Mouse (Mus musculus) stomach, embryonic 15.5 days (tissue): ENCODE data around the gene Obscn. TPM values are rescaled to one million over a fixed set of nuclear protein-coding genes. Genes with fewer than 3 reads are reported as not detected.

ENCODE experiments used
- ATAC-seq: fragments of 200-750 bp; cut with Nextera tagmentation; 2 replicates; pipeline ENCODE4 v1.8.0; 2017; ENCODE audit warnings: low read depth, moderate number of reproducible peaks, moderate TSS enrichment; ENCODE audit not compliant: insufficient read depth, low FRiP score
- H3K27ac ChIP-seq: fragments of 300-500 bp; sonication (generic); 2 replicates; pipeline ENCODE4 v1.5.1; 2015; ENCODE audit warnings: mild to moderate bottlenecking, inconsistent platforms
- H3K27me3 ChIP-seq: fragments of 300-500 bp; sonication (generic); replicated peaks from 2 replicates; pipeline ENCODE4 v1.6.1; 2015; ENCODE audit warnings: inconsistent platforms
- H3K36me3 ChIP-seq: fragments of 300-500 bp; sonication (generic); 2 replicates; pipeline ENCODE4 v1.6.1; 2015; ENCODE audit warnings: inconsistent platforms
- H3K4me1 ChIP-seq: fragments of 300-500 bp; sonication (generic); 2 replicates; pipeline ENCODE4 v1.6.1; 2015; ENCODE audit warnings: inconsistent platforms
- H3K4me2 ChIP-seq: fragments of 300-500 bp; sonication (generic); 2 replicates; pipeline ENCODE4 v1.6.1; 2015; ENCODE audit warnings: mild to moderate bottlenecking, inconsistent platforms
- H3K4me3 ChIP-seq: fragments of 300-500 bp; sonication (generic); replicated peaks from 2 replicates; pipeline ENCODE4 v1.5.1; 2015; ENCODE audit warnings: inconsistent platforms
- H3K9ac ChIP-seq: fragments of 300-500 bp; sonication (generic); 2 replicates; pipeline ENCODE4 v1.6.1; 2015; ENCODE audit warnings: inconsistent platforms
- H3K9me3 ChIP-seq: fragments of 300-500 bp; sonication (generic); 2 replicates; pipeline ENCODE4 v1.6.1; 2016; ENCODE audit warnings: inconsistent platforms
- whole genome bisulfite sequencing: fragments of 180-500 bp; shearing (Covaris S2); methylation state at CpG from one replicate; pipeline ENCODE4 v1.1.7; 2015; 5-methylcytosine and 5-hydroxymethylcytosine counted together
- polyA plus RNA-seq: library from polyadenylated mRNA; unstranded; fragments of >200 nt; fragmentation: Nextera tagmentation; extraction: Ambion mirVana; gene quantifications from 2 replicates; pipeline ENCODE4 v1.2.1, GENCODE M21; 2015

Obscn gene
- polyA plus RNA-seq, 1 experiment from 2014 or later = 0.80 TPM

DNA sequence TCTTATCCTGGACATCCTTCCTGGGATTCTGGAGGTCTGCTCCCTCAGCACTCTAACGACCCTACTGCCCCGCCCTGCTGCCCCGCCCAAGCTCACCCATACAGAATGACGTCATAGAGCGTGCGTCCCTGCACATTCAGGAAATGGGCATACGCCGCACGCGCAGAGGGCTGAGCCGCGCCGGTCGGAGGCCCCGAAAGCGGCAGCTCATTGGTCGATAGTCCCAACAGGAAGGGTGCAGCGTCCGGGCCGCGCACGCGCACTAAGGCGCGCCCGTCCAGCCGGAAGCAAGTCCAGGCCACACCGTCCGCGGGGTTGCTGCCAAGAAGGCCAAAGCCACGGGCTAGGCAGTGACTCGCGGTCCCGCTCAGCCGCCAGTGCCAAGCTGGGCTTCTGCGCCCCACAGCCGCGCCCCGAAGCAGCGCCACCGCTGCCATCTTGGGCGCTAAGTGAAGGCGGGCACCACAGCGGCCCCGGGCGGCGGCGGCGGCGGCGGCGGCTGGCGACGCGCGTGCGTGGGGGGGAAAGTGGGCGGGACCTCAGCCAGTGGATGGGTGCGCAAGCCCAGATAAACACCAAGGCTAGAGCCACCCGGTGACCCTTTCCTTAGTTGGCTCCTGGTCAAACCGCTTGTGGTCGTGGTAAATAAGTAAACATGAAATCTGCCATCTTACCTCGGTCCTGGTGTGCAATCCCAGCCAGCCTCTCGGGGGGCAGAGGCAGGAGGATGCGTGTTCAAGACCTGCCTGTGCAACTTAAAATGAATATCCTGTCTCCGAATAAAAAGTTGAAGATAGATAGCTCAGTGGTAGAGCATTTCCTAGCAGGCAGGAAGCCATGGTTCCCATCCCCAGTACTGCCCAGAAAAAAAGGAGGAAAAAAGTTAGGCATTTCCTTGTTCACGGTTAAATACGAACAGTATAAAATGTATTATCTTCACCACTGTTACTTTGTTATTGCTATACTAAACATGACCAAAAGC lies 27.3 kb upstream of the Obscn start, which contains the start of gene Iba57:
TSS of gene Iba57 (minus strand) at position 485 of the 982 bp plus-strand sequence.
- ATAC-seq = peak; percentile 98

DNA sequence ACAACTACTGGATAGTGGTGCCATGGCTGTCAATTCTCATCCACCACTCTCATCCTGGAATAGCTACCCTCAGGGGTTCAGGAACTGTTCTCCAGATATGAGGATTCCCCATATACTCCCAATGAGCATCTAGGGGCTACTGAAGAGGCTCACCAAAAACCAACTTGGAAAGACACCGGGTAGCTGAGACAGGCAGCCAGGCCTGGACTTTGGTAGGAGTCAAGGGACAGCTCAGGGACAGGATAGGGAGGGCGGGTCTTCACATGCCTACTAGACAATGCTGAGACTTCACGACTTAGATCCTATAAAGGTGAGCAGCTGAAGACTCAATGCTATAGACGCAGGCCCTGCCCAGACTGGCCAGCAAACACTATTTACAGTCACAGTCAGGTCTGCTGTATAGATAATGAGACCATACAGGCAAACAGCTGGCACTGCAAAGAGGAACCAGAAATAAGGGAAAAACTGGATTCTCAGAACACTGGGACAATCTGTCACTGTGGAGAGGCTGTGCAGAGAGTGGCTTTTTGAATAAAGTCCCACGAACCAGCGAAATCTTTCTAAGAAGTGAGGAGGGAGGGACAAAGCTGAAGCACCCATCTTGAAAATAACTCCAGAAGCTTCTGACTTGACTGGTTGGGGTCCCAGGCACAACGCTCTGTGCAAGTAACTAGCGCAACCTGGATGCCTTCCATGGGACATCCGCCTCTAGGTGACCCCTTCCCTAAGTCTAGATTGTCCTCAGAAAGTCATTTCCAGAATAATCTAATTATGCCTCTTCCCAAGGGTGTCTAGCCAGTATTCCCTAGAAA lies 26.4 kb upstream of the Obscn start:
- 59% methylated on average over 9 of the region's 9 CpGs for WGBS
- Histone ChIP-seq H3K9me3 (no peaks in the 10 kb centered on the region), H3K27me3 (no peaks in the 10 kb centered on the region), H3K9ac (peak overlapping the region; percentile 26; the same call in 1 of the 2 replicates), H3K4me1 (peaks cover 11% of the 10 kb centered on the region; the same call in 1 of the 2 replicates), H3K4me3 (peak overlapping the region; percentile 84), H3K36me3 (0 out of 2 replicates have a peak, but pooled peaks cover 7% of the 10 kb centered on the region), H3K4me2 (peak overlapping the region; percentile 65), H3K27ac (peak overlapping the region; percentile 68)
- no peak for ATAC-seq

More for the DNA sequence above, 27.3 kb upstream of the Obscn start, which contains the start of gene Iba57:
- H3K9me3 ChIP-seq = no peaks in the 10 kb centered on the region
- peaks cover 11% of the 10 kb centered on the region; the same call in 1 of the 2 replicates for H3K4me1 ChIP-seq
- H3K4me2 ChIP-seq = peak within 1 kb of the TSS; percentile 65
- H3K27me3 ChIP-seq = no peaks in the 10 kb centered on the region
- no peaks in the 10 kb centered on the region for H3K36me3 ChIP-seq
- peak within 1 kb of the TSS; percentile 84 for H3K9ac ChIP-seq
- H3K27ac ChIP-seq = peak within 1 kb of the TSS; percentile 100
- peak within 1 kb of the TSS; percentile 84 for H3K4me3 ChIP-seq
- WGBS = 2% methylated on average over 66 of the region's 68 CpGs

DNA sequence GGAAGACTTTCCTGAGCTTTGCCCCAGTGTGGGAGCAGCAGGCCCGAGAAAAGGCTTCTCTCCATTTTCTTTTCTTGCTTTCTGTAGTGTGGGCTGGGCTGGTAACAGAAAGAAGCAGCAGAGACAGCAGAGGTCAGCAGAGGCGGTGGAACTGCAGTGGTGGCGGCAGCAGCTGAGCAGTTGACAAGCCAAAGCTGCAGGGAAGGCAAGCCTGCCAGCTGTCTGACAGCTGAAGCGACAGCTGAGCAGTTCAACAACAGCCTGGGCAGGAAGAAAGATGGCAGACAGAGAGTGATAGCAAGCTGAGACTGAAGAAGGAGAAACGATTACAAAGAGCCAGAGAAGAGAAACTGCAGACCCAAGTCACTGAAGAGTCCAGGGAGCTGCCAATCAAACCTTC lies 25.2 kb upstream of the Obscn start:
- Histone ChIP-seq H3K4me1 (peaks cover 11% of the 10 kb centered on the region; the same call in 1 of the 2 replicates), H3K27me3 (no peaks in the 10 kb centered on the region), H3K36me3 (peaks cover 10% of the 10 kb centered on the region; the same call in 1 of the 2 replicates), H3K27ac (no peak overlapping the region), H3K4me2 (no peak overlapping the region), H3K4me3 (no peak overlapping the region), H3K9ac (no peak overlapping the region), H3K9me3 (no peaks in the 10 kb centered on the region)
- no peak for ATAC-seq
- 72% methylated on average over 5 of the region's 5 CpGs for WGBS

DNA sequence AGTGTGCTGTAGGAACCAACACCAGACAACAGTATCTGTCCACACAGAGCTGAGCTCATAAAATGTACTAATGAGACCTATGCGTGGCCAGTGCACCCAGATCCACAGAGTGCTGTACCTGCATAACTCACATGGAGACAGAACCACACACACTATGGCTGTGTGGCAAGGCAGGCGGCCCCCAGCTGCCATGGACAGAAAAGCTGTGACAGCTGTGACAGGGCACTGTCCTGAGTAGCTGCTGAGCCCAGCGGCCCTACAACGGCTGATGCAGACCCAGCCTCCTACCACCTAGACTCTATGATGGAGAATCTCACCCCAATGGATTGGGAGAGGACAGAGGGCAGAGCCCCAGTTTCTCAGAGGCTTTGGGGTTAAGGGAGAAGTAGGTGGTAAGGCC lies 23.4 kb upstream of the Obscn start:
- no peak for ATAC-seq
- H3K36me3 ChIP-seq = peaks cover 10% of the 10 kb centered on the region; the same call in 1 of the 2 replicates
- H3K27ac ChIP-seq = no peak overlapping the region
- peaks cover 11% of the 10 kb centered on the region; the same call in 1 of the 2 replicates for H3K4me1 ChIP-seq
- no peak overlapping the region for H3K4me2 ChIP-seq
- no peak overlapping the region for H3K4me3 ChIP-seq
- 84% methylated on average over 4 of the region's 4 CpGs for WGBS
- no peak overlapping the region for H3K9ac ChIP-seq
- no peaks in the 10 kb centered on the region for H3K9me3 ChIP-seq
- H3K27me3 ChIP-seq = no peaks in the 10 kb centered on the region

DNA sequence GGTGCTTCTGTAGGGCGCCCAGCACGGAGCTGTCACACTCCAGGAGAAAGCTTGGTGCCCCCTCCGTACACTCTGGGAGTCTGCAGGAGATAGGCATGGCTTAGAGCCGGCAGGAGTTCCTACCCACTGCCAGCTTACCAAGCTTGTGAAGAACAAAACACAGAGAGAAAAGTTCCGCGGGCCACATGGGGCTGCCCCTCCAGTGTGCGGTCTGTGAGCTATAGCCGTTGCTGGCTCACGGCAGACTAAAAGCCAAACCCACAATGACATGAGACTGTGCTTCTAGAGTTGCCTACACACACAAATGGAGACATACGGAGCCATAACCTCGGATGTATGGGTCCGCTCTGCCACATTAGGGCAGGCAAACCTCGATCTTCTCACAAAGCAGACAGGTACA lies 22.9 kb upstream of the Obscn start:
- peaks cover 10% of the 10 kb centered on the region; the same call in 1 of the 2 replicates for H3K36me3 ChIP-seq
- H3K9me3 ChIP-seq = no peaks in the 10 kb centered on the region
- H3K4me3 ChIP-seq = no peak overlapping the region
- no peak for ATAC-seq
- H3K4me1 ChIP-seq = peaks cover 6% of the 10 kb centered on the region; the same call in 1 of the 2 replicates
- no peaks in the 10 kb centered on the region for H3K27me3 ChIP-seq
- H3K9ac ChIP-seq = no peak overlapping the region
- no peak overlapping the region for H3K4me2 ChIP-seq
- no peak overlapping the region for H3K27ac ChIP-seq
- 91% methylated on average over 13 of the region's 13 CpGs for WGBS

DNA sequence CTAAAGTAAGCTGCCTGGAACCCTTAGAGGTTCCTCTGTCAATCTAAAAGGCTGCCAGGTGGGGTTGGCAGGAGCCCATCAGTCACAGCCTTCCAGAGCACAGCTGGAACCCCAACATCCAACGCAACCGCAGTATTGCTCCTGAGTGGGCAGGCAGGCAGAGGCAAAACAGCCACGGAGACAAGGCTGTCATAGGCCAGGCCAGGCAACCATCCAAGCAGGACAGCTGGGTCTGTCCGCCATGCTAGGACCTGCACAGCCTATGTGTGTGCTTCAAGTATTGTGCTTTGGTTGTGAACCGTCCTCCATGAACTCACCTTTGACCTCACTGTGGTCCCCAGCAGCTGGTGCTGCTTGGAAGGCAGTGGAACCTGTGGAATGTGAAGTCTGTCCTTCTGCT lies 19.7 kb upstream of the Obscn start:
- Histone ChIP-seq H3K36me3 (peaks cover 10% of the 10 kb centered on the region; the same call in 1 of the 2 replicates), H3K9ac (no peak overlapping the region), H3K4me1 (no peaks in the 10 kb centered on the region), H3K4me3 (no peak overlapping the region), H3K4me2 (no peak overlapping the region), H3K27me3 (no peaks in the 10 kb centered on the region), H3K27ac (no peak overlapping the region), H3K9me3 (no peaks in the 10 kb centered on the region)
- WGBS = 86% methylated on average over 5 of the region's 5 CpGs
- no peak for ATAC-seq

DNA sequence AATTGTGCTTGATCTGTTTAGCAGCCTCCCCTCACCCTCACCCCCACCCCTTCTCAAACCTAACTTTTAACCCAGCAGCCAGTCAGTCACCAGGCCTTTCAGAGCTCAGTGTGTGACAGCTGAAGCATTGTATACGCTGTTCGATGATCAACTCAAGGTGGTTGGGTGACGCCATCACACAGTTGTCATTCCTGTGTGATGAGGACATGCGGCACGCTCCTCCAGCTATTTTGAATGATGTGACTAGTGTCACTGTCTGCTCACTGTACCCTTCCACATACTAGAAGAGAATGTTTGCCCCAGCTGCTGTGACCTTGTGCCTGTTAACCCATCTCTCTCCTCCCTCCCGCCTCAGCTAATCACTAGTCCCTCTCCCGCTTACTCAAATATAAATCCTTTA lies 18.0 kb upstream of the Obscn start:
- Histone ChIP-seq H3K27ac (no peak overlapping the region), H3K4me3 (no peak overlapping the region), H3K9me3 (no peaks in the 10 kb centered on the region), H3K27me3 (no peaks in the 10 kb centered on the region), H3K4me2 (no peak overlapping the region), H3K36me3 (peaks cover 10% of the 10 kb centered on the region; the same call in 1 of the 2 replicates), H3K4me1 (no peaks in the 10 kb centered on the region), H3K9ac (no peak overlapping the region)
- no peak for ATAC-seq
- 70% methylated on average over 7 of the region's 7 CpGs for WGBS

DNA sequence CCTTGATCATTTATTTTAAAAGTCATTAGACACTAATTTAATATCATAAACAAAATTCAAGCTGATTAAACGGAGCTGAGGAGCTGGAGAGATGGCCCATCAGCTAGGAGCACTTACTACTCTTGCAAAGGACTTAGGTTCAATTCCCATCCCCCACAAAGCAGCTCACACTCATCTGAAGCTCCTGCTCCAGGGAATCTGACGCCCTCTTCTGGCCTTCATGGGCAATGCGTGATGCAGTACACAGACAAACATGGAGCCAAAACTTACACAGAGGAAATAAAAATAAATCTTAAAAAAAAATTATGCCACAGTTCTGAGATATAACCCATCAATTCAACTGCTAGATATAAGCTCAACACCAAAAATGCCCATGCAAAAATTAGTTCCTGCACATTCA lies 15.5 kb upstream of the Obscn start:
- no peak overlapping the region for H3K9ac ChIP-seq
- 33% methylated on average over 3 of the region's 3 CpGs for WGBS
- ATAC-seq = no peak
- no peak overlapping the region for H3K4me3 ChIP-seq
- H3K36me3 ChIP-seq = no peaks in the 10 kb centered on the region; the same call in 1 of the 2 replicates
- H3K4me1 ChIP-seq = no peaks in the 10 kb centered on the region
- no peak overlapping the region for H3K27ac ChIP-seq
- H3K9me3 ChIP-seq = no peaks in the 10 kb centered on the region
- no peaks in the 10 kb centered on the region for H3K27me3 ChIP-seq
- H3K4me2 ChIP-seq = no peak overlapping the region

DNA sequence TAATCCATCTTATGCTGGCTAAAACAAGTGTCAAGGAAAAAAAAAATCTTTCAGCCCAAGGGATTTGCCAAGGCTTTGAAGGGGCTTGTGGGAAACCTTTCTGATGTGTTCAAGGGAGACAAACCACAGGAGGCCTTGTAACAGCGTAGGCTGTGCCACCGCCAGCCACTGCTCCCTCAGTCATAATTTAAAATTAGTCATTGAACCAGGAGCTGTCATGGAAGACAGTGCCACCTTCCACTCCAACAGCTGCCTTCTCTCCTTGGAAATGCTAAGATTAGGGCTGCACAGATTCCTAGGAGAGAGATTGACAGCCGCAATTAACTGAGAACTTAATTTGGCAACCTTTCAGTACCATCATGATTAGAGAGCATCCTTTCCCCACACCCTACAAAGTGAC lies 13.1 kb upstream of the Obscn start:
- Histone ChIP-seq H3K27me3 (no peaks in the 10 kb centered on the region), H3K4me1 (no peaks in the 10 kb centered on the region), H3K9me3 (no peaks in the 10 kb centered on the region), H3K4me2 (no peak overlapping the region), H3K27ac (no peak overlapping the region), H3K36me3 (no peaks in the 10 kb centered on the region), H3K4me3 (no peak overlapping the region), H3K9ac (no peak overlapping the region)
- ATAC-seq = no peak
- WGBS = 43% methylated on average over 3 of the region's 3 CpGs

DNA sequence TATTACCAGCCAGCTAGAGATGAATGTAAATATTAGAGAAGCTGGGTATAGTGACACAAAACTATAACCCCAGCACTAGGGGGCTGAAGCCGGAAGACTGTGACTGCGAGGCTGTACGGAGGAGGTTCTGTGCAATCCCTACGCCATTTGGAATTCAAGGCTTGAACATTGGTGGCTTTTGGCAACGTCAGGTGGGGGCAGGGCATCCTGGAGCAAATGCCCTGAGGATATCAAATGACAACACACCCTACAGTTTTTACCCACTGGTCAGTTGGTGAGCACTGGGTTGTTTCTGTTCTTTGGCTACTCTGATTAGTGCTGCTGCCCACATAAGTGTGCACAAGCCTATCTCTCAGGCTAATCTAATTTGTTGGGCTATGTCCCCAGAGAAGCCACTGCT lies 6.8 kb upstream of the Obscn start:
- Histone ChIP-seq H3K36me3 (no peaks in the 10 kb centered on the region), H3K27me3 (peaks cover 1% of the 10 kb centered on the region), H3K4me1 (no peaks in the 10 kb centered on the region), H3K4me3 (no peak overlapping the region), H3K4me2 (no peak overlapping the region), H3K9ac (no peak overlapping the region), H3K27ac (no peak overlapping the region), H3K9me3 (no peaks in the 10 kb centered on the region)
- WGBS = 73% methylated on average over 5 of the region's 5 CpGs
- no peak for ATAC-seq

DNA sequence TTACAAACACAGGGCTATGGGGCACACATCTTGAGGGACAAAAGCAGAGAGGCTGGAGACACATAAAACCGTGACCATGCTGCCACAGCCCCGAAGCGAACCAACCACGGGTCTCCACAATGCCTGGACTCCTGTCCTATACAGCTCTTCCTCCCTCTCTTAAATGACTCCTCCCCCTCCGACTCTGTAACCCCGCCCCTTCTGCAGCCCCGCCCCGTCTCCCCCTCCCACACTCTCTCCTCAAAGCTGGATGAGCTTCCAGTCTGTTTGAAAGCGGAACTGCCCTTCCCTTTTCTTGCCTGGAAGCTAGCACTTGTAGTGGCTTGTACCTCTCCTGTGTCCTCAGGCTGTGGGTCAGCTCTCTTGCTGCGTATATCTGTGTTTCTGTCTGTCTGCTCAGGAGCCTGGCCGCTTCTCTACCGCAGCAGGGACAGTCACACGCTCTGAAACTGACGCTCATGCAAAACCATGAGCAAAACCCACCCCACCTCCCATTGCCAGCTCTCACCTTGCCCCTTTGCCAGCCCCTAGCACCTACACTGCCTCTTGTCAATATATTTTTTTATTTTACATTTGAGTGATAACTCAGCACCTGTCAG lies 5.7 kb upstream of the Obscn start:
- ATAC-seq = peak; percentile 67; the same call in 1 of the 2 replicates
- Histone ChIP-seq H3K36me3 (no peaks in the 10 kb centered on the region), H3K9ac (no peak overlapping the region), H3K9me3 (no peaks in the 10 kb centered on the region), H3K27me3 (peaks cover 12% of the 10 kb centered on the region), H3K4me2 (peak overlapping the region; percentile 38), H3K4me3 (0 out of 2 replicates have a peak overlapping the region, but pooled peaks have one; percentile 6), H3K4me1 (no peaks in the 10 kb centered on the region), H3K27ac (no peak overlapping the region)
- 10% methylated on average over 14 of the region's 14 CpGs for WGBS
